Mouse (Mus musculus) C2C12 (cell line): ENCODE measurements at regions not wholly inside any gene's neighbourhood (a gene's known extent, or its start where the extent isn't known, plus 50 kb on each side); places are given as distances from the start of the nearest gene placed in this dataset.
"Not testable (repeated sequence)": the region's sequence is repeated elsewhere in the genome, so short reads cannot be mapped to it uniquely, and the experiment has no call there.

ENCODE experiments used
- H3K27me3 ChIP-seq: one replicate; pipeline ENCODE4 v1.6.1; 2011; ENCODE audit not compliant: control insufficient read depth, insufficient read depth, insufficient read length
- H3K36me3 ChIP-seq: one replicate; pipeline ENCODE4 v1.6.1; 2011; ENCODE audit not compliant: control insufficient read depth, insufficient read depth
- H3K4me3 ChIP-seq: one replicate; pipeline ENCODE4 v1.5.1; 2011; ENCODE audit warnings: mild to moderate bottlenecking, control low read depth; ENCODE audit not compliant: poor library complexity, insufficient read depth, severe bottlenecking
- H3K79me2 ChIP-seq: one replicate; pipeline ENCODE4 v1.6.1; 2011; ENCODE audit not compliant: control insufficient read depth, insufficient read depth
- H3K79me3 ChIP-seq: one replicate; pipeline ENCODE4 v1.6.1; 2011; ENCODE audit warnings: low read depth, control low read depth
- H3ac ChIP-seq: one replicate; pipeline ENCODE3; 2011; ENCODE audit warnings: low read depth; ENCODE audit not compliant: control insufficient read depth, insufficient read length
- CEBPB ChIP-seq: IDR thresholded peaks from one replicate; pipeline ENCODE4 v1.6.1; 2011; ENCODE audit warnings: low read depth, mild to moderate bottlenecking, control low read depth, moderate library complexity
- CTCF ChIP-seq: IDR thresholded peaks from one replicate; pipeline ENCODE4 v1.5.1; 2011; ENCODE audit not compliant: control insufficient read depth, insufficient read depth, insufficient read length
- FOSL1 ChIP-seq: IDR thresholded peaks from one replicate; pipeline ENCODE4 v1.8.0; 2011; ENCODE audit warnings: mild to moderate bottlenecking, low read length; ENCODE audit not compliant: poor library complexity, insufficient read depth, severe bottlenecking
- MAX ChIP-seq: IDR thresholded peaks from one replicate; pipeline ENCODE4 v1.6.1; 2011; ENCODE audit warnings: mild to moderate bottlenecking, control low read depth
- MYOD1 ChIP-seq: IDR thresholded peaks from one replicate; pipeline ENCODE4 v1.6.1; 2011; ENCODE audit warnings: low read depth; ENCODE audit not compliant: control insufficient read depth, insufficient read length
- MYOG ChIP-seq: IDR thresholded peaks from one replicate; pipeline ENCODE4 v1.6.1; 2011; ENCODE audit not compliant: control insufficient read depth, insufficient read length; ENCODE audit errors: extremely low read depth
- USF1 ChIP-seq: IDR thresholded peaks from one replicate; pipeline ENCODE4 v1.6.1; 2011; ENCODE audit warnings: low read depth, mild to moderate bottlenecking, control low read depth, moderate library complexity

DNA sequence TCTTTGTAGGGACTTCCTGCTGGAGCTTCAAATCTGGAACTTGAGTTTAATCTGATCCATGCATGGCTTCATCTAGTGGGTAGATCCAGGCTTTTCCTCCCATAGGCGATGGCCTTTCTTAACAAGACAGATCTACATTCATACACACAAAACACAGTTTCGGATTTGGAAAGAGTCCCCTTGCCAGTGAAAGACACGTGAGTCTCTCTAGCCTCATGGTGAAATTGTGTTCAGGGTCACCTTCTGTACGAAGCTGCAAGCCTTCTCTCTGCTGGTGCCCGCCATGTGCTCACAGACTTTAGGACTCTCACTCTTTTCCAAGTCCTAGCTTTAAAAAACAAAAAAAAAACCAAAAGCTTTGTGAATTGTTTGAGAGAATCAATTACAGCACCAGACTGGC lies 51.4 kb upstream of the Dlx2 start:
- Histone ChIP-seq H3K79me3 (no peaks in the 10 kb centered on the region), H3K36me3 (no peaks in the 10 kb centered on the region), H3K4me3 (no peak overlapping the region), H3K27me3 (no peaks in the 10 kb centered on the region), H3K79me2 (no peaks in the 10 kb centered on the region), H3ac (no peak overlapping the region)
- no peak for TF ChIP-seq CEBPB
- no peak for TF ChIP-seq CTCF
- no peak for TF ChIP-seq USF1
- no peak for TF ChIP-seq FOSL1
- no peak for TF ChIP-seq MYOG
- no peak for TF ChIP-seq MAX
- no peak for TF ChIP-seq MYOD1

DNA sequence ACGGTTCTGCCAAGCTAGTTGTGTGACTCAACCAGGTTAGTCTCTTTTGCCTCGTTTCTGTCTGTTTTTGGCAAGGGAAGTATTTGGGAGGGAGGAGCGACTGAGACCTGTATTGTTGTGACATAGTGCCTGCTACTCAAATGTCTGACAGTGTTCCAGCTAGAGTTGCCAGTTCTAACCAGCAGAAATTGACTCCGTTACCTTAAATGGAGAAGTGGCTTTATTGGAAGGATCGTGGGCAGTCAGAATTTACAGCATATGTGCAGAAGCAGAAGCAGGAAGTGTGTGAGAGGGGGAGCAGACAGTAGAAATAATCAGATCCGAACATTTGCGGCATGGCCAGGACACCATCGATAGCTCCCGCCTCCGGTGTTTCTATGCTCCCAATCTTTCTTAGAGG lies 51.8 kb upstream of the Dlx2 start:
- no peak overlapping the region for H3ac ChIP-seq
- no peak overlapping the region for H3K4me3 ChIP-seq
- H3K79me3 ChIP-seq: no peaks in the 10 kb centered on the region
- TF ChIP-seq MYOG: no peak
- TF ChIP-seq MYOD1: no peak
- no peak for TF ChIP-seq FOSL1
- no peak for TF ChIP-seq CEBPB
- TF ChIP-seq USF1: no peak
- no peak for TF ChIP-seq CTCF
- TF ChIP-seq MAX: no peak
- no peaks in the 10 kb centered on the region for H3K36me3 ChIP-seq
- H3K27me3 ChIP-seq: no peaks in the 10 kb centered on the region
- H3K79me2 ChIP-seq: no peaks in the 10 kb centered on the region

DNA sequence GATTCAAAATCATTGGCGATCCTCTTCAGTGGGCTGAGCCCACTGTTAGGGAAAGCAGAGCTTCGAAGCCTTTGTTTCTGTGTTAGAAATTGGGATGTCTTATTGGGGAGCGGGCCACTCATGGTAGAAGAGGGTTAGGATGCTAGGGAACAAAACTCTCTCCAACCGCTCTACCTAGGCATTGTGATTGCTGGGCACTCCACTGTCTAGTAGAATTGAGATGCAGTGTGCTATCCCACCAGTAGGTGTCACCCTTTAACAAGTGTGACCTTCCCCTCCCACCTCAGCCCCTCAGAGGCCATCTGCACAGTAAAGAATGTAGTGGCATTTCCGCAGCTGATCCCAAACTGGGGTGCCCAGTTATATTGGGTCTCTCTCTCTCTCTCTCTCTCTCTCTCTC lies 52.2 kb upstream of the Dlx2 start:
- no peak overlapping the region for H3ac ChIP-seq
- H3K27me3 ChIP-seq: no peaks in the 10 kb centered on the region
- H3K79me2 ChIP-seq: no peaks in the 10 kb centered on the region

DNA sequence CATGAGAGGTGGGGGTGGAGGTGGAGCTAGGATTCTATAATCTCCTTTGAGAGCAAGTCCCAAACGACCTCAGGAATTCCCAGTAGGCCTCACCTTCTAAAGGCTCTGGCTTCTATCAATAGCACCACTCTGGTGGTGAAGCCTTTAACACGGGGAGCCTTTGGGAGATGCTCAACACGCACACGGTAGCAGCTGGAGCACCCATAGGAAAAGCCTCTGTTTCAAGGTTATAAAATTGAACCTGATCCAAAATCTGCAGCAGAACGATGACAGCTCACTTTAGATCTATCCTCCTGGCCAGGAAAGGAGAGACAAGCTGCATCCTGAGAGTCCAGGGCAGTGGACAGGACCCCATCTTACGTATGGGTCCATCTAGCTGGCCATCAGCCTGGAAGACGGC lies 53.7 kb upstream of the Dlx2 start:
- Histone ChIP-seq H3K27me3 (no peaks in the 10 kb centered on the region), H3K79me2 (no peaks in the 10 kb centered on the region), H3K36me3 (no peaks in the 10 kb centered on the region), H3ac (no peak overlapping the region), H3K4me3 (no peak overlapping the region), H3K79me3 (no peaks in the 10 kb centered on the region)
- TF ChIP-seq CTCF: no peak
- no peak for TF ChIP-seq CEBPB
- TF ChIP-seq MYOD1: no peak
- no peak for TF ChIP-seq MAX
- TF ChIP-seq MYOG: no peak
- TF ChIP-seq USF1: no peak
- no peak for TF ChIP-seq FOSL1

More for the DNA sequence above, 52.2 kb upstream of the Dlx2 start:
- Histone ChIP-seq H3K36me3 (no peaks in the 10 kb centered on the region), H3K79me3 (no peaks in the 10 kb centered on the region), H3K4me3 (no peak overlapping the region)
- TF ChIP-seq CTCF: peak; percentile 29
- no peak for TF ChIP-seq CEBPB

DNA sequence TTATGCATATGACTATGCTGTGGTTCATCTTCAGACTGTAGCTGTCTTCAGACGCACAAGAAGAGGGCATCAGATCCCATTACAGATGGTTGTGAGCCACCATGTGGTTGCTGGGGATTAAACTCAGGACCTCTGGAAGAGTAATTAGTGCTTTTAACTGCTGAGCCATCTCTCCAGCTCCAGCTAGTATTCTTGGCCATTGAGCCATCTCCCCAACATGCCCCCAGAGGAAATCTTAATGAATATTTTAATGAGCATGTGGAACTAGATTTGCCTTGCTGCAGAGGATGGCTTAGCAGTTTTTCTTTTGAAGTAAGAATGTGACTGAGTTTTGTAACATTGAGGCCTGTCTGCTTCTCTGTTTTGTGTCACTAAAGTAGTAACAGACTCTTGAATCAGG lies 54.4 kb upstream of the Dlx2 start:
- H3K79me3 ChIP-seq: no peaks in the 10 kb centered on the region
- H3K36me3 ChIP-seq: no peaks in the 10 kb centered on the region
- H3K27me3 ChIP-seq: no peaks in the 10 kb centered on the region
- H3K79me2 ChIP-seq: no peaks in the 10 kb centered on the region
- H3K4me3 ChIP-seq: no peak overlapping the region
- H3ac ChIP-seq: no peak overlapping the region
- TF ChIP-seq MYOG: no peak
- no peak for TF ChIP-seq MYOD1
- TF ChIP-seq CEBPB: no peak
- no peak for TF ChIP-seq CTCF
- TF ChIP-seq USF1: no peak
- TF ChIP-seq MAX: no peak
- TF ChIP-seq FOSL1: no peak

DNA sequence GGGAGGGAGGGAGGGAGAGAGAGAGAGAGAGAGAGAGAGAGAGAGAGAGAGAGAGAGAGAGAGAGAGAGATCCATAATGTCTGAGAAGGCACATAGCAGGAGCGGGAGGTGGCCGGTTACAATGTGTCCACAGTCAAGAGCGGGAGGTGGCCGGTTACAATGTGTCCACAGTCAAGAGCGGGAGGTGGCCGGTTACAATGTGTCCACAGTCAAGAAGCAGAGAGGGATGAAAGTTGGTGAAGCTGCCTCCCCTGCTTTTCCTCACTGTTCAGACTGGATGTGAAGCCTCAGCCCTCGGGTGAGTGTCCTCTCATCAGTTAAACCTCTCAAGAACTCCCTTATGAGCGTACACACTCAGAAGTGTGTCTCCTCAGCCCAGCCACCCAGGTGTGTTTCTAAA lies 57.2 kb upstream of the Dlx2 start:
- not testable (repeated sequence) for H3K79me2 ChIP-seq, H3K4me3 ChIP-seq, H3K36me3 ChIP-seq, H3K79me3 ChIP-seq, H3ac ChIP-seq, H3K27me3 ChIP-seq

DNA sequence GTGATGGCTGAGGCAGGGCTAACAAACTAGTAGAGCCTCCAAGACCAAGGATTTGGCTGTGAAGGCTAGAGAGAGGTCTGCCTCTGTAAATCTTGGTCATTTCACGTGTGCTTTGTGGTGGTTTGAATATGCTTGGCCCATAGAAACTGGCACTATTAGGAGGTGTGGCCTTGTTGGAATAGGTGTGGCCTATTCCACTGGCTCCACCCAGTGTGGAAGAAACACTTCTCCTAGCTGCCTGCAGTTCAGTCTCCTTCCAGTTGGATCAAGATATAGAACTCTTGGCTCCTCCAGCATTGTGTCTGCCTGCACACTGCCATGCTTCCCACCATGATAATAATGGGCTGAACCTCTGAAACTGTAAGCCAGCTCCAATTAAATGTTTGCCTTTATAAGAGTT lies 59.1 kb upstream of the Dlx2 start:
- no peak for TF ChIP-seq MAX
- no peak for TF ChIP-seq CTCF
- TF ChIP-seq CEBPB: no peak
- no peak for TF ChIP-seq MYOG
- TF ChIP-seq MYOD1: no peak
- TF ChIP-seq USF1: no peak
- no peak for TF ChIP-seq FOSL1

More for the DNA sequence above, 59.1 kb upstream of the Dlx2 start:
- Histone ChIP-seq H3K27me3 (no peaks in the 10 kb centered on the region), H3ac (no peak overlapping the region), H3K79me3 (no peaks in the 10 kb centered on the region), H3K36me3 (no peaks in the 10 kb centered on the region), H3K4me3 (no peak overlapping the region), H3K79me2 (no peaks in the 10 kb centered on the region)
